In genomic region chr1:34620116-34620515, GRCm38 (mm10) we compare ENCODE assay signal across 11 mouse cellular contexts. TPM values are rescaled to one million over a fixed set of nuclear protein-coding genes. Genes with fewer than 3 reads are reported as not detected.
"Had no signal": no experiment of that assay in that cellular context is flagged by ENCODE, and none has a peak within 500 bp of the region (broad histone marks: within the 10 kb centered on the region; RNA-seq: fewer than 3 reads in every experiment).

No protein-coding gene starts in this region.

RNA-seq across cellular contexts. Expression of gene Amer3, which starts 40.7 kb away (rescaled TPM):
- total RNA-seq: liver, adult 2 months; megakaryocyte progenitor cell, adult 5-6 weeks; megakaryocyte, adult 5-6 weeks; megakaryocyte-erythroid progenitor cell, adult 5-6 weeks; monocyte, adult 5-6 weeks had no signal

RNA-seq across cellular contexts. Expression of gene Prss40, which starts 59.4 kb away (rescaled TPM):
- total RNA-seq: left cerebral cortex, postnatal 10 days; left cerebral cortex, postnatal 14 days; left cerebral cortex, postnatal 25 days; left cerebral cortex, postnatal 36 days; left cerebral cortex, postnatal 4 days; liver, adult 2 months; megakaryocyte progenitor cell, adult 5-6 weeks; megakaryocyte, adult 5-6 weeks; megakaryocyte-erythroid progenitor cell, adult 5-6 weeks; midbrain, postnatal 0 days; monocyte, adult 5-6 weeks had no signal
